Mouse (Mus musculus): ENCODE measurements around the gene Rassf2. TPM values are rescaled to one million over a fixed set of nuclear protein-coding genes. Genes with fewer than 3 reads are reported as not detected.

The Rassf2 gene
- polyA plus RNA-seq, 1 experiment from 2014 or later = 16.4 TPM

DNA sequence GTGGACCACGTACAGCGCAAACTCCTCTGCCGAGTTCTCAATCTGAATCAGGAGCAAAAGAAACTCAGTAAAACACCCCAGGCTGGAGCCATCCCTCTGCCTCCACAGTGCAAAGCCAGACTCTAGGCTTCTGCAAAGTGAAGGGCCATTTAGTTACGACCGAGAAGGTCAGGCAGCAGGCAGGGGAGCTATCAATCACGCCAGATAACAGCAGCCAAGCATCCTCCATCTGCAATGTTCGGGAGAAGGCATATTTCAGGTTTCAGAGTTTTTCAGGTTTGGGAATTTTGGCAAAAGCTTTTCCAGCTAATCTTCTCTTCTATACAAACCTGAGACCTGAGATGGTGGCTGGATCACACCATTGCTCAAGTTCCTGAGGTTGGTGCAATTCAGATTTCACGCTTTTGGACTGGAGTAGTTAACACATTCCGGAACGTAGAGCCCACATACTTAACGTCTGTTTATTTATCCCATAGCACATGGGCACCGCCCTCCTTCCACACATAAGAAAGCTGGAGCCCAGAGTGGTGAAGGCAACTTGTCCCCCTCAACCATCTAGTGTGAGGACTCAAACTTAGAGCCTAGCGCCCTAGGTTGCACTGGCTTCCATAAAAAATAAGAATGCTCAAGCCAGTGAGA lies 28.2 kb downstream of the Rassf2 start:
- Histone ChIP-seq H3K9ac (ENCODE audit: low read length) (no peak overlapping the region), H3K4me1 (ENCODE audit: control insufficient read depth, insufficient read depth, low read length) (peaks cover 4% of the 10 kb centered on the region; the same call in 1 of the 2 replicates), H3K4me3 (replicated peaks; ENCODE audit: low read length) (no peak overlapping the region), H3K4me2 (ENCODE audit: low read depth, low read length) (no peak overlapping the region), H3K27me3 (ENCODE audit: control insufficient read depth, insufficient read depth, low read length) (no peaks in the 10 kb centered on the region), H3K36me3 (ENCODE audit: control insufficient read depth, insufficient read depth, low read length) (no peaks in the 10 kb centered on the region), H3K27ac (ENCODE audit: low read length) (no peak overlapping the region), H3K9me3 (replicated peaks; ENCODE audit: control insufficient read depth, low read length) (no peaks in the 10 kb centered on the region)
- 37% methylated on average over 13 of the region's 13 CpGs for WGBS
- ATAC-seq (ENCODE audit: insufficient read depth, low FRiP score) = no peak

DNA sequence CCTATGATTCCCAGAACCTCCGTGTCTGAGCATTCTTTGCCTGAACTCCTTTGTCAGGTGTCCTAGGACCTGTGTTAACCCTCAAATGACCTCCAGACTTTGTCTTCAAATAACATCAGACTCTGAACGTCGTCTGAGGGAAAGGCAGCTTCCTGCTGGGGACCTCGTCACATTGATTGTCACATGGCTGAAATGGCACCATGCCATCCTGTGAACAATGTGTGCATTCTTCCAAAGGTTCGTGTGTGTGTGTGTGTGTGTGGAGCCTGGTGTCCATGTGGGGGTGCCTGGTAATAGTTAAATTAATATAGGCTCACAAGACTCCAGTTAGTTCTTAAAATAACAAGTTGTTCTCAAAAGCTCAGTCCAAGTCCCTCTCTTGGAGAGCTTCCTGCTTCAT lies 32.7 kb downstream of the Rassf2 start:
- Histone ChIP-seq H3K9ac (ENCODE audit: low read length) (no peak overlapping the region), H3K27me3 (ENCODE audit: control insufficient read depth, insufficient read depth, low read length) (no peaks in the 10 kb centered on the region), H3K9me3 (replicated peaks; ENCODE audit: control insufficient read depth, low read length) (no peaks in the 10 kb centered on the region), H3K4me1 (ENCODE audit: control insufficient read depth, insufficient read depth, low read length) (no peaks in the 10 kb centered on the region), H3K4me2 (ENCODE audit: low read depth, low read length) (no peak overlapping the region), H3K27ac (ENCODE audit: low read length) (no peak overlapping the region), H3K36me3 (ENCODE audit: control insufficient read depth, insufficient read depth, low read length) (no peaks in the 10 kb centered on the region), H3K4me3 (replicated peaks; ENCODE audit: low read length) (no peak overlapping the region)
- WGBS = 53% methylated on average over 5 of the region's 5 CpGs
- no peak for ATAC-seq (ENCODE audit: insufficient read depth, low FRiP score)

DNA sequence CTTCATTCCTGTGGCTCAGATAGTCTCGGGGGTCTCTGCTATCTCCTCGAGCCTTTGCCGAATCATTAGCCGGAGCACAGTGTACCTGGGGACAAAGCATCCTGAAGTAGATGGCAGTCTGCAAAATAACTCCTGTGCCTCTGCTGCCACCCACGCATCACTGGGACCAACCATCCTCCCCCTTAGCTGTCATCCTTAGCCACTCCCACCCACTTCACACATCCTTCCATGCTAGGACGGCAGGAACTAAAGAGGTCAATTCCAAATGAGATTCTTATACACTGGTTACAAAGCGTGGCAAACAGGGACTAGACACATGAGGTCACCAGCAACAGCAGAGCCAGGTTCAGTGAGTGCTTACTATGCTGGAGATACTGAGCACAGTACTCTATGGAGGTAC lies 33.7 kb downstream of the Rassf2 start:
- Histone ChIP-seq H3K9me3 (replicated peaks; ENCODE audit: control insufficient read depth, low read length) (no peaks in the 10 kb centered on the region), H3K9ac (ENCODE audit: low read length) (no peak overlapping the region), H3K36me3 (ENCODE audit: control insufficient read depth, insufficient read depth, low read length) (no peaks in the 10 kb centered on the region), H3K4me1 (ENCODE audit: control insufficient read depth, insufficient read depth, low read length) (no peaks in the 10 kb centered on the region), H3K27ac (ENCODE audit: low read length) (no peak overlapping the region), H3K4me2 (ENCODE audit: low read depth, low read length) (no peak overlapping the region), H3K4me3 (replicated peaks; ENCODE audit: low read length) (no peak overlapping the region), H3K27me3 (ENCODE audit: control insufficient read depth, insufficient read depth, low read length) (no peaks in the 10 kb centered on the region)
- ATAC-seq (ENCODE audit: insufficient read depth, low FRiP score) = no peak
- 82% methylated on average over 7 of the region's 7 CpGs for WGBS

DNA sequence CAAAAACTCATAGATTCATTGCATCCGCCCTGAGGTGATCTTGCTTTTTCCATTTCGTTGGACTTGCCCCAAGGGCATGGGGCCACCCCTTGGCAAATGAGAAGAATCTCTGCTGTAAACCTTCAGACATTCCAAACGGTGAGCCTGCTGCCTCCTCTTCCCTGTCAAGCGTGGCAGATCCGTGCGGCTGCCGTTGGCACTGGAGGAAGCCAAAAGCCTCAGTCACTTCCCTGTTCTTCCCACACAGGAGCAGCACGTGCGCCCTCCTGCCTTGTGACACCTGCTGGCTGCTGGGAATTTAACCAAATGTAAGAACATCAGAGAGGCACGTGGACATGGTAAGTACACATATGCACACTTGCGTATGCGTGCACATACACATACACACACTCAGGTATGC lies 34.3 kb downstream of the Rassf2 start:
- 87% methylated on average over 12 of the region's 12 CpGs for WGBS
- no peaks in the 10 kb centered on the region for H3K27me3 ChIP-seq (ENCODE audit: control insufficient read depth, insufficient read depth, low read length)
- H3K27ac ChIP-seq (ENCODE audit: low read length) = no peak overlapping the region
- no peaks in the 10 kb centered on the region for H3K4me1 ChIP-seq (ENCODE audit: control insufficient read depth, insufficient read depth, low read length)
- no peaks in the 10 kb centered on the region for H3K9me3 ChIP-seq (replicated peaks; ENCODE audit: control insufficient read depth, low read length)
- H3K4me2 ChIP-seq (ENCODE audit: low read depth, low read length) = no peak overlapping the region
- no peaks in the 10 kb centered on the region for H3K36me3 ChIP-seq (ENCODE audit: control insufficient read depth, insufficient read depth, low read length)
- no peak overlapping the region for H3K9ac ChIP-seq (ENCODE audit: low read length)
- no peak for ATAC-seq (ENCODE audit: insufficient read depth, low FRiP score)
- no peak overlapping the region for H3K4me3 ChIP-seq (replicated peaks; ENCODE audit: low read length)

DNA sequence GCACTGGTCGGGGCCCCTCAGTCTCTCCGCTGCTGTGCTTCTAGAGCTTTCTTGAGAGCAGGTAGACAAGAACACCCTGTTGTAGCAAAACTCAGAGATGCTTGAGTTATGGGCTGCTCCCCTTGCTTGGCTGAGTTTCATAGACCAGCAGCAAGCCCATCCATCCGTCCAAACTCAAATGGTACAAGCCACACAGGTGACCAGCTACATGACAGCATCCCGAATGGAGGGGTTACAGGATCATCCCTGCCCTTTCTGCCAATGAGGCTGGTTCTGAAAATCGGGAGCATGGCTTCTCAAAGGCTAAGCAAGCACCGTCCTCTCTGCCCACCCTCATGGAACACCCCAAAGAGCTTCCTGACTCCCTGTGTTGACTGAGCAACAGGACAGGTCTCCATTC lies 35.1 kb downstream of the Rassf2 start:
- Histone ChIP-seq H3K4me3 (replicated peaks; ENCODE audit: low read length) (no peak overlapping the region), H3K4me1 (ENCODE audit: control insufficient read depth, insufficient read depth, low read length) (no peaks in the 10 kb centered on the region), H3K27ac (ENCODE audit: low read length) (no peak overlapping the region), H3K27me3 (ENCODE audit: control insufficient read depth, insufficient read depth, low read length) (no peaks in the 10 kb centered on the region), H3K4me2 (ENCODE audit: low read depth, low read length) (no peak overlapping the region), H3K36me3 (ENCODE audit: control insufficient read depth, insufficient read depth, low read length) (no peaks in the 10 kb centered on the region), H3K9me3 (replicated peaks; ENCODE audit: control insufficient read depth, low read length) (no peaks in the 10 kb centered on the region), H3K9ac (ENCODE audit: low read length) (no peak overlapping the region)
- 86% methylated on average over 6 of the region's 6 CpGs for WGBS
- ATAC-seq (ENCODE audit: insufficient read depth, low FRiP score) = no peak

DNA sequence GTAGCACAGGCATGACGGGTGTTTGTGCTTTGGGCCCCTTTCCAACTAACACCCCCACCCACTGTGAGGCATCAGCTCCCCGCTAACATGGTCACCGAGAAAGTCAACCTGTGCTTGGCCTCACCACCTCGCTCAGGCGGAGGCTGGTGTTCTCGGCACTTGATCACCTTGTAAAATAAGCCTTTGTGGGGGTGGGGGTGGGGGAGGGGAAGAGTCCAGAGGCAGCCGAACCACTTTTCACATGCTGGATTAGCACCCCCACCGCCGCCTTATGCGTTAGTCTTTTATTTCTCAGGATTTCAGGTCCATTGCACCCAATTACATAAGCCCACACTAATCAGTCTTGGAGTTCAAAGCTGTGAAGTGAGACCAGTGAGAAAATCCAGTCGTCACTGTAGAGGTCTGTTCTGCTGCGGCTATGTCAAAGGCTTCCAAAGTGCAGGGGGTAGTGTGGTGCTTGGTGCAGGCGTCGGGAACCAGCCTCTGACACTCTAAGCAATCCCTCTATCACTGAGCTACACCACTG lies 36.4 kb downstream of the Rassf2 start:
- Histone ChIP-seq H3K36me3 (ENCODE audit: control insufficient read depth, insufficient read depth, low read length) (no peaks in the 10 kb centered on the region), H3K4me1 (ENCODE audit: control insufficient read depth, insufficient read depth, low read length) (no peaks in the 10 kb centered on the region), H3K4me2 (ENCODE audit: low read depth, low read length) (no peak overlapping the region), H3K4me3 (replicated peaks; ENCODE audit: low read length) (no peak overlapping the region), H3K9me3 (replicated peaks; ENCODE audit: control insufficient read depth, low read length) (no peaks in the 10 kb centered on the region), H3K9ac (ENCODE audit: low read length) (no peak overlapping the region), H3K27ac (ENCODE audit: low read length) (no peak overlapping the region), H3K27me3 (ENCODE audit: control insufficient read depth, insufficient read depth, low read length) (no peaks in the 10 kb centered on the region)
- ATAC-seq (ENCODE audit: insufficient read depth, low FRiP score) = 0 out of 2 replicates have a peak, but pooled peaks have one; percentile 25
- WGBS = 40% methylated on average over 14 of the region's 14 CpGs

DNA sequence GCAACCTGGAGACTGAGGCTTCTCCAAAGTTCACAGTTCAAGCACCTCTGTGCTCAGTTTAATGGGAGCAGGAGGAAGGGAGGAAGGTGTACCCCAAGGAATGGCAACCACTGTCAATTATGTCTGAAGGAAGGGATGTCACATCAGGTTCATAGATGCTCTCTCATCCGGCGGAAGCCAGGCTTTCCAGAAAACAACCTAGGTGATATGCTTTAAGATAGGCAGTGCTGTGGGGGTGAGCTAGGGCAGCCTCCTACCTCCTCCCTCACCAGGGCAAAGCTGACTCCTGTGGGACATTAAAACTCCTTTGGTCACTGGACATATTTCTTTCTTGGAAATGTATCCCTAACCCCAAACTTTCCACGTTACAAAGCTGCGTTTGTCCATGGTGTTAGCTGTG lies 36.9 kb downstream of the Rassf2 start:
- WGBS = 71% methylated on average over 4 of the region's 4 CpGs
- Histone ChIP-seq H3K9ac (ENCODE audit: low read length) (no peak overlapping the region), H3K4me1 (ENCODE audit: control insufficient read depth, insufficient read depth, low read length) (no peaks in the 10 kb centered on the region), H3K36me3 (ENCODE audit: control insufficient read depth, insufficient read depth, low read length) (no peaks in the 10 kb centered on the region), H3K27ac (ENCODE audit: low read length) (no peak overlapping the region), H3K9me3 (replicated peaks; ENCODE audit: control insufficient read depth, low read length) (no peaks in the 10 kb centered on the region), H3K4me3 (replicated peaks; ENCODE audit: low read length) (no peak overlapping the region), H3K27me3 (ENCODE audit: control insufficient read depth, insufficient read depth, low read length) (no peaks in the 10 kb centered on the region), H3K4me2 (ENCODE audit: low read depth, low read length) (no peak overlapping the region)
- no peak for ATAC-seq (ENCODE audit: insufficient read depth, low FRiP score)

DNA sequence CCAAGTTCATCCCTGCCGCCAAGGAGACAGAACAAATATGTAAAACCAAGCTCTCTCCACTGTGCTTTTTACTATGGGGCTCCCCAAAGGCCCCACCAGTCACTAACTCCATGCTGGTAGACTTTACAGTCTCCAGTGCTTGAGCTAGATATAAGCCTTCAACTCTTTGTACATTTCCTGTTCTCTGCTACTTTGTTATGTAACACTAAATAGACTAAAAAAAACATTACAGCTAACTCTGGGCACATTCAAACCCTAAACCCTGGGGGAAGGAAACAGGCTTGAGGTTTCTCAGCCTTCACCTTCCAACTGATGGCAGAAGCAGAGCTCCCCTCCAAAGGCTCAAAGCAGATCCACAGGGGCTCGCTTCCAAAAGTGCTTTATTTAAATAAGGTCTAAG lies 37.6 kb downstream of the Rassf2 start:
- H3K36me3 ChIP-seq (ENCODE audit: control insufficient read depth, insufficient read depth, low read length) = no peaks in the 10 kb centered on the region
- no peak overlapping the region for H3K9ac ChIP-seq (ENCODE audit: low read length)
- H3K4me2 ChIP-seq (ENCODE audit: low read depth, low read length) = no peak overlapping the region
- H3K27ac ChIP-seq (ENCODE audit: low read length) = no peak overlapping the region
- ATAC-seq (ENCODE audit: insufficient read depth, low FRiP score) = no peak
- WGBS = 82% methylated on average over 2 of the region's 2 CpGs
- H3K27me3 ChIP-seq (ENCODE audit: control insufficient read depth, insufficient read depth, low read length) = no peaks in the 10 kb centered on the region
- no peaks in the 10 kb centered on the region for H3K4me1 ChIP-seq (ENCODE audit: control insufficient read depth, insufficient read depth, low read length)
- H3K9me3 ChIP-seq (replicated peaks; ENCODE audit: control insufficient read depth, low read length) = no peaks in the 10 kb centered on the region
- H3K4me3 ChIP-seq (replicated peaks; ENCODE audit: low read length) = no peak overlapping the region

DNA sequence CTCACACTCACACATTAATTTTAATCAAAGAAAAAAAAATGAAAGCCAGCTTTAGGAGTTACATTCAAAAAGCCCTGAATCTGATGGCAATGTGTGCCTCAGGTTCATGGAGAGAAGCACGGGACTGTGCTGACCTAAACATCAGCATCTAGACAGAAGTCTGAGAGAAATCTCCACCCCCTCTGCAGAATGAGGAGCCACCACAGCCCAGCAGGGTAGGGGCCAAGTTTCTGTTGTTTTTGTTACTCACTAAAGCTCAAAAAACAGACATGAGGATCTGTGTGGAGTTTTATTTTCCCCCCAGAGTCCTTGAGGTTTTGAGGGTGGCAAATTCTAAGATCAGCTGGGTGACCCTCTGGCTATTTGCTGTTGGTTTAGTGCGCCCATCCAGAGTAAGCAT lies 41.5 kb downstream of the Rassf2 start:
- WGBS = 63% methylated on average over 2 of the region's 2 CpGs

More for the DNA sequence above, 41.5 kb downstream of the Rassf2 start:
- Histone ChIP-seq H3K9me3 (replicated peaks; ENCODE audit: control insufficient read depth, low read length) (no peaks in the 10 kb centered on the region), H3K4me3 (replicated peaks; ENCODE audit: low read length) (no peak overlapping the region), H3K9ac (ENCODE audit: low read length) (no peak overlapping the region), H3K27ac (ENCODE audit: low read length) (no peak overlapping the region), H3K4me1 (ENCODE audit: control insufficient read depth, insufficient read depth, low read length) (no peaks in the 10 kb centered on the region), H3K36me3 (ENCODE audit: control insufficient read depth, insufficient read depth, low read length) (no peaks in the 10 kb centered on the region), H3K4me2 (ENCODE audit: low read depth, low read length) (no peak overlapping the region), H3K27me3 (ENCODE audit: control insufficient read depth, insufficient read depth, low read length) (no peaks in the 10 kb centered on the region)
- no peak for ATAC-seq (ENCODE audit: insufficient read depth, low FRiP score)
